Mouse (Mus musculus) hindlimb bud, embryonic 11.5 days (tissue): ENCODE results near the gene Gatad2a.
A peak's percentile ranks its signal among the peaks of the same experiment; 100 is the strongest.

Experiments used
- DNase-seq: peaks from one replicate; pipeline ENCODE4 v3.0.0-alpha.2; 2012; ENCODE audit warnings: low read depth, low spot score; ENCODE audit errors: extremely low spot score

The Gatad2a gene

GRCm38 (mm10) chr8:69902163-69903062 lies 93.8 kb downstream of the Gatad2a start, which contains the start of the genes Tssk6, Ndufa13 and Yjefn3:
Gene Tssk6, plus strand, starts transcription at chr8:69902184.
Gene Ndufa13, minus strand, starts transcription at chr8:69902558.
Gene Yjefn3, minus strand, starts transcription at chr8:69902712.
- no peak for DNase-seq

- peak; percentile 95 for DNase-seq
These were observed 94.6 kb downstream of the Gatad2a start for GRCm38 (mm10) chr8:69901484-69902162.

- no peak for DNase-seq
These were observed 95.2 kb downstream of the Gatad2a start for GRCm38 (mm10) chr8:69900895-69901451.

GRCm38 (mm10) chr8:69899876-69900275 lies 96.3 kb downstream of the Gatad2a start:
- no peak for DNase-seq

GRCm38 (mm10) chr8:69897857-69898256 lies 98.3 kb downstream of the Gatad2a start:
- DNase-seq: no peak

- DNase-seq: no peak
These were observed 100.3 kb downstream of the Gatad2a start for GRCm38 (mm10) chr8:69895772-69896451.

GRCm38 (mm10) chr8:69894836-69895332 lies 101.3 kb downstream of the Gatad2a start:
- no peak for DNase-seq

- no peak for DNase-seq
These were observed 102.3 kb downstream of the Gatad2a start for GRCm38 (mm10) chr8:69893863-69894262.

GRCm38 (mm10) chr8:69890813-69891241 lies 105.4 kb downstream of the Gatad2a start:
- DNase-seq: no peak

GRCm38 (mm10) chr8:69888902-69889301 lies 107.3 kb downstream of the Gatad2a start:
- no peak for DNase-seq

- DNase-seq: no peak
These were observed 107.8 kb downstream of the Gatad2a start for GRCm38 (mm10) chr8:69888244-69888866.

GRCm38 (mm10) chr8:69887289-69888243 lies 108.6 kb downstream of the Gatad2a start, which contains the start of gene Cilp2:
Gene Cilp2, minus strand, starts transcription at chr8:69887687.
- no peak for DNase-seq

GRCm38 (mm10) chr8:69884141-69884540 lies 112.0 kb downstream of the Gatad2a start:
- no peak for DNase-seq

GRCm38 (mm10) chr8:69882833-69883600 lies 113.2 kb downstream of the Gatad2a start:
- no peak for DNase-seq

- DNase-seq: no peak
These were observed 114.0 kb downstream of the Gatad2a start for GRCm38 (mm10) chr8:69882021-69882756.

- DNase-seq: no peak
These were observed 114.8 kb downstream of the Gatad2a start for GRCm38 (mm10) chr8:69881261-69881865.

GRCm38 (mm10) chr8:69880841-69881240 lies 115.3 kb downstream of the Gatad2a start:
- no peak for DNase-seq
